Mouse (Mus musculus) spleen, postnatal 14 days (tissue): ENCODE measurements around the gene Uhrf1bp1.

Experiments used
- DNase-seq, 2 experiments: peaks; one replicate each; pipeline ENCODE4 v3.0.0; 2021 to 2022; ENCODE audit warnings: low spot score in 2 of 2

Uhrf1bp1 gene

GRCm38 (mm10) chr17:27839469-27840252 lies 16.6 kb upstream of the Uhrf1bp1 start:
- DNase-seq = peak; percentile 78 to 89

GRCm38 (mm10) chr17:27848351-27848750 lies 7.9 kb upstream of the Uhrf1bp1 start:
- DNase-seq = no peak

GRCm38 (mm10) chr17:27851076-27851475 lies 5.2 kb upstream of the Uhrf1bp1 start:
- no peak for DNase-seq

GRCm38 (mm10) chr17:27856798-27857648 lies 782 bp downstream of the Uhrf1bp1 start:
- DNase-seq = peak; percentile 23 to 49

GRCm38 (mm10) chr17:27857649-27858475 lies 1.6 kb downstream of the Uhrf1bp1 start:
- DNase-seq = no peak

- no peak for DNase-seq
Observed at GRCm38 (mm10) chr17:27859131-27859530, 2.9 kb downstream of the Uhrf1bp1 start.

- DNase-seq = no peak
Observed at GRCm38 (mm10) chr17:27865461-27865860, 9.2 kb downstream of the Uhrf1bp1 start.

- no peak for DNase-seq
Observed at GRCm38 (mm10) chr17:27866737-27867136, 10.5 kb downstream of the Uhrf1bp1 start.

GRCm38 (mm10) chr17:27871851-27872250 lies 15.6 kb downstream of the Uhrf1bp1 start:
- DNase-seq = no peak

- no peak for DNase-seq
Observed at GRCm38 (mm10) chr17:27873583-27873982, 17.3 kb downstream of the Uhrf1bp1 start.

GRCm38 (mm10) chr17:27874510-27874909 lies 18.3 kb downstream of the Uhrf1bp1 start:
- no peak for DNase-seq

- no peak for DNase-seq
Observed at GRCm38 (mm10) chr17:27881518-27881917, 25.3 kb downstream of the Uhrf1bp1 start.

GRCm38 (mm10) chr17:27883129-27883528 lies 26.9 kb downstream of the Uhrf1bp1 start:
- DNase-seq = no peak

- no peak for DNase-seq
Observed at GRCm38 (mm10) chr17:27883994-27884393, 27.8 kb downstream of the Uhrf1bp1 start.

GRCm38 (mm10) chr17:27886499-27887210 lies 30.4 kb downstream of the Uhrf1bp1 start:
- DNase-seq = no peak

- peak; percentile 83 to 91 for DNase-seq
Observed at GRCm38 (mm10) chr17:27907512-27908205, 51.4 kb downstream of the Uhrf1bp1 start.

- DNase-seq = no peak
Observed at GRCm38 (mm10) chr17:27908206-27908887, 52.1 kb downstream of the Uhrf1bp1 start.

GRCm38 (mm10) chr17:27908888-27909621 lies 52.8 kb downstream of the Uhrf1bp1 start, which contains the start of gene Anks1:
TSS of gene Anks1 (plus strand) at chr17:27909306.
- DNase-seq = peak; percentile 68 to 78
